Comparison of ENCODE assay signal across 31 mouse cellular contexts in genomic region chr1:72887910-72888309, GRCm38 (mm10). TPM values are rescaled to one million over a fixed set of nuclear protein-coding genes. Genes with fewer than 3 reads are reported as not detected.
DNase-seq lines count a peak whose midpoint lies in the region; ATAC-seq and TF ChIP-seq lines count a peak whose summit lies in the region.
"Had no signal": no experiment of that assay in that cellular context is flagged by ENCODE, and none has a peak within 500 bp of the region (broad histone marks: within the 10 kb centered on the region; RNA-seq: fewer than 3 reads in every experiment).

No protein-coding gene starts in this region.

- TF ChIP-seq POLR2A in limb, embryonic 14.5 days (IDR thresholded peaks at IDR 0.05; ENCODE audit: borderline replicate concordance, extremely low read depth, insufficient read depth, insufficient read length), result no peak

- peaks cover 6% of the 10 kb centered on the region for H3K4me1 ChIP-seq in limb, embryonic 14.5 days (ENCODE audit: control insufficient read depth, insufficient read depth, low read length)
- H3K4me1 ChIP-seq in limb, embryonic 10.5 days, result peaks cover 6% of the 10 kb centered on the region; the same call in 1 of the 2 replicates
- H3K4me1 ChIP-seq: embryonic facial prominence, embryonic 13.5 days; forebrain, embryonic 13.5 days; hindbrain, embryonic 10.5 days; liver, embryonic 13.5 days had no signal

- no peaks in the 10 kb centered on the region for H3K27me3 ChIP-seq in limb, embryonic 14.5 days (ENCODE audit: control insufficient read depth, insufficient read depth, low read length)
- H3K27me3 ChIP-seq in limb, embryonic 10.5 days (ENCODE audit: low read depth, poor library complexity, severe bottlenecking), result no peaks in the 10 kb centered on the region
- H3K27me3 ChIP-seq: embryonic facial prominence, embryonic 13.5 days; forebrain, embryonic 13.5 days; heart, embryonic 13.5 days; limb, embryonic 15.5 days; liver, embryonic 13.5 days had no signal

- H3K27ac ChIP-seq in limb, embryonic 14.5 days (replicated peaks; ENCODE audit: low read depth, low read length), result no peak overlapping the region
- H3K27ac ChIP-seq in limb, embryonic 10.5 days, result no peak overlapping the region
- H3K27ac ChIP-seq: embryonic facial prominence, embryonic 13.5 days; forebrain, embryonic 13.5 days; heart, embryonic 13.5 days; hindbrain, embryonic 10.5 days; kidney, postnatal 0 days; limb, embryonic 15.5 days; liver, embryonic 13.5 days had no signal

- H3K36me3 ChIP-seq in limb, embryonic 14.5 days (ENCODE audit: control insufficient read depth, insufficient read depth, low read length), result no peaks in the 10 kb centered on the region
- no peaks in the 10 kb centered on the region for H3K36me3 ChIP-seq in limb, embryonic 10.5 days
- H3K36me3 ChIP-seq: embryonic facial prominence, embryonic 13.5 days; heart, embryonic 13.5 days; hindbrain, embryonic 10.5 days; limb, embryonic 15.5 days; liver, embryonic 13.5 days had no signal

- ATAC-seq in limb, embryonic 14.5 days (ENCODE audit: low FRiP score, low read depth), result no peak
- ATAC-seq: activated CD4-positive, CD25-positive, alpha-beta regulatory T cell, adult 4 months; forebrain, embryonic 13.5 days; hindbrain, embryonic 16.5 days; intestine, embryonic 16.5 days had no signal

- H3K9me3 ChIP-seq in limb, embryonic 14.5 days (ENCODE audit: control insufficient read depth, low read length), result no peaks in the 10 kb centered on the region
- H3K9me3 ChIP-seq in limb, embryonic 10.5 days (replicated peaks), result no peaks in the 10 kb centered on the region
- H3K9me3 ChIP-seq: embryonic facial prominence, embryonic 13.5 days; forebrain, embryonic 13.5 days; heart, embryonic 13.5 days; hindbrain, embryonic 10.5 days; limb, embryonic 15.5 days; liver, embryonic 13.5 days had no signal

- H3K9ac ChIP-seq in limb, embryonic 14.5 days (ENCODE audit: low read depth, low read length, severe bottlenecking), result no peak overlapping the region
- H3K9ac ChIP-seq: embryonic facial prominence, embryonic 13.5 days; forebrain, embryonic 13.5 days; heart, embryonic 13.5 days; limb, embryonic 15.5 days; liver, embryonic 13.5 days had no signal

- no peak overlapping the region for H3K4me2 ChIP-seq in limb, embryonic 14.5 days (replicated peaks; ENCODE audit: low read depth, low read length, severe bottlenecking)
- H3K4me2 ChIP-seq: embryonic facial prominence, embryonic 13.5 days; forebrain, embryonic 13.5 days; heart, embryonic 13.5 days; limb, embryonic 15.5 days; liver, embryonic 13.5 days had no signal

- no peak overlapping the region for H3K4me3 ChIP-seq in limb, embryonic 14.5 days (replicated peaks; ENCODE audit: low read length)
- H3K4me3 ChIP-seq in limb, embryonic 10.5 days, result no peak overlapping the region
- H3K4me3 ChIP-seq: embryonic facial prominence, embryonic 13.5 days; forebrain, embryonic 13.5 days; heart, embryonic 13.5 days; hindbrain, embryonic 10.5 days; limb, embryonic 15.5 days; liver, embryonic 13.5 days had no signal

- 38% methylated on average over 1 of the region's 1 CpGs for WGBS in limb, embryonic 14.5 days
- 61% methylated on average over 1 of the region's 1 CpGs for WGBS in limb, embryonic 10.5 days

- DNase-seq in limb, embryonic 14.5 days (ENCODE audit: low spot score), result peak; percentile 71
- no peak for DNase-seq in limb, embryonic 10.5 days (ENCODE audit: low spot score)
- peak; percentile 40 for DNase-seq in urinary bladder, postnatal 25 days (ENCODE audit: low spot score)
- DNase-seq in urinary bladder, postnatal 4 days (ENCODE audit: low spot score in 2 of 2), result no peak
- peak; percentile 76 for DNase-seq in gonadal fat pad, adult 2 months (ENCODE audit: low read depth)
- DNase-seq in ovary, postnatal 14 days (ENCODE audit: low spot score), result no peak
- no peak for DNase-seq in right cerebral cortex, postnatal 4 days
- DNase-seq: adrenal gland, adult 2 months; B cell, adult 2 months; cerebellum, adult 8-10 months; cerebellum, postnatal 36 days; embryo, embryonic 11 days; gastrocnemius, postnatal 36 days; heart, postnatal 14 days; kidney, postnatal 4 days; liver, embryonic 13.5 days; lung, adult 18-20 months; lung, postnatal 10 days; retina, postnatal 1 day; right cerebral cortex, postnatal 14 days; thymus, adult 18-20 months; thymus, postnatal 25 days had no signal

RNA-seq across cellular contexts. Expression of gene Igfbp5, which starts 13.2 kb away (rescaled TPM):
- polyA plus RNA-seq in limb, embryonic 14.5 days (2012; rRNA removed), result 332 and 333 TPM in 2 replicates
- polyA plus RNA-seq in limb, embryonic 14.5 days (2014; fragmentation: Nextera tagmentation; extraction: Ambion mirVana), result 114 and 118 TPM in 2 replicates
- 44.4 and 55.4 TPM in 2 replicates for polyA plus RNA-seq in limb, embryonic 10.5 days (2016; fragmentation: Nextera tagmentation; extraction: Ambion mirVana)
- polyA plus RNA-seq in gonadal fat pad, adult 2 months (2012; rRNA removed), result 65.4 and 68.9 TPM in 2 replicates
- polyA plus RNA-seq: activated CD4-positive, CD25-positive, alpha-beta regulatory T cell, adult 4 months had no signal

Comparison
In these comparisons a context has a peak if more than half of its experiments do, and no peak if none do; other contexts are left out.
1. DNase-seq: peak in limb, embryonic 14.5 days (single experiment), urinary bladder, postnatal 25 days (single experiment) and gonadal fat pad, adult 2 months (single experiment); none in limb, embryonic 10.5 days (single experiment), urinary bladder, postnatal 4 days (0 of 2), ovary, postnatal 14 days (single experiment) and right cerebral cortex, postnatal 4 days (single experiment).